Mouse (Mus musculus): ENCODE measurements around the gene Nudt8. TPM values are rescaled to one million over a fixed set of nuclear protein-coding genes. Genes with fewer than 3 reads are reported as not detected.
A peak's percentile ranks its signal among the peaks of the same experiment; 100 is the strongest.
"Not testable (repeated sequence)": the region's sequence is repeated elsewhere in the genome, so short reads cannot be mapped to it uniquely, and the experiment has no call there.

The Nudt8 gene
- 10 to 100 TPM in 1 of 2 experiments, 1 to 10 TPM in 1; 8.9 to 10.8 TPM for total RNA-seq (2021)
- long read RNA-seq, experiment 1, partial matches to known transcripts = 1 of 7 reads
- long read RNA-seq, experiment 1, other reads (novel, unspliced or antisense) = 0 of 7 reads
- long read RNA-seq, experiment 2, transcript Nudt8-201 (4 exons, 787 nt) = major isoform, 10 of 11 reads
- long read RNA-seq, experiment 2, partial matches to known transcripts = 0 of 11 reads
- long read RNA-seq, experiment 2, other reads (novel, unspliced or antisense) = 0 of 11 reads

DNA sequence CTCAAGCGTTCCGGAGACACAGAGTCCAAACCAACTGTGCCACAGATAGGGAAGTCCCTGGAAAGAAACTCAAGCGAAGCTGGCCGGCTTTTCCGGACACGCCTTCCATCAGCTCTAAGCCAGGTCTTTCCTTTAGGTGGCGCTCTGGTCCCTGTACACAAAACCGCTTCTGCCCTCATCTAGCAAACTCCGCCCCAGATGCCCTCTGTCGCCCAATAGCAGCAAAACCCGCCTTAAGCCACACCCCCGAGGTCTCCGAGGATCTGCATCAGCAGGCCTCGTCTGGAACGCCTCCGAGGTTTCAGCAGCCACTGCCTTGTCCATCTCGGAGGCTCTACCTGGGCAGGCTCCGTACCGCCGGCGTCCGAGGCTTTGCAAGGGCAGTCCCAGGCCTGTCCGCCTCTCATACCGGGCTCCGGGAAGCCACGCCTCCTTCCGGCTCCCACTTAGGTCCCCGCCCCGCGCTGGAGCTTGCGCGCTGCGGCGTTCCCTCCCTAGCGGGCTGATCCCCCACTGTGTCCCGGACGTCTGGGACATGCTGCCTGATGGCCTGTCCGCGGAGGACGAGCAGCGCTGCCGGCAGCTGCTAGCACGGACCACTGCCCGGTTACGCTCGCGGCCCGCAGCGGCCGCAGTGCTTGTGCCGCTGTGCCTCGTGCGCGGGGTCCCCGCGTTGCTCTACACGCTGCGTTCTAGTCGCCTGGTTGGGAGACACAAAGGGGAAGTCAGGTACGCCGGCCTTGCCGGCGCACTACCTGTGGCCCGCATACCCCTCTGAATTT is at the start of gene Nudt8, which contains the start of gene Gm49405:
Gene Nudt8 (plus strand): TSS at position 462 of the 782 bp plus-strand sequence.
Gene Gm49405 (plus strand): TSS at position 508 of the 782 bp plus-strand sequence.
- DNase-seq (ENCODE audit: low spot score in 2 of 2) = peak; percentile 93 to 94

DNA sequence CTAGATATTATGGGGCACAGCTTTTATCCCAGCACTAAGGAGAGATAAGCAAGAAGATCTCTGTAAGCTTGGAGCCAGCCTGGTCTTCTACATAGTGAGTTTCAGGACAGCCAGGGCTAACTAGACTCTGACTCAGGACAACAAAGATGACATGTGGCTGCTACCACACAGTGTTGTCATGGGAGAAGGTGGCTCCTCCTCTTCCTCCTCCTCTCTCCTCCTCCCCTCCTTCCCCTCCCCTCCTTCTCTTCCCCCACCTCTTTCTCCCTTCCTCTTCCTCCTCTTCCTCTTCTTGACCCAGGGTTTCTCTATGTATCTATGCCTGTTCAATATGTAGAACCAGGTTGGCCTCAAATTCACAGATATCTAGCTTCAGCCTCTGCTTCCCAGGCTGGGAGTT is 48.9 kb upstream of the Nudt8 start:
- no peak for DNase-seq (ENCODE audit: low spot score in 2 of 2)

- DNase-seq (ENCODE audit: low spot score in 2 of 2) = no peak
Observed at GRCm38 (mm10) chr19:3952099-3952498, 48.3 kb upstream of the Nudt8 start.

DNA sequence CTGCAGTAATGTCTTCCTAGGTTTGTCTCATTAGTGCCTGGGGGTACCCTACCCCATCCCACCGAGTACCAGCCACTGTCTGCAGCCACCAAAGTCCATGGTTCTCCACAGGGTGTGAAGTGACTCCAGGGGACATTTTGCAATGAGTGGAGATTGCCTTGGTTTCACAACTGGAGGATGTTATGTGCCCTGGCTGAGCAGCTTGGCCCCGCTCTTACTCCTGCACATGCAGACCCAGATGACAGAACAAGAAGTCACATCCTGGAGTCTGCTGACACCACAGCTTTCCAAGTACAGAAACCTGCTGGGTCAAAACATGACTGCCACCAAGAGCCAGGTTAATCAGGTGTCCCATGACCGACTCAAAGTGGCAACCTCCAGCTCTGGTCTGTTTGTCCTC is 45.3 kb upstream of the Nudt8 start:
- DNase-seq (ENCODE audit: low spot score in 2 of 2) = no peak

GRCm38 (mm10) chr19:3955804-3956203 is 44.6 kb upstream of the Nudt8 start:
- DNase-seq (ENCODE audit: low spot score in 2 of 2) = no peak

GRCm38 (mm10) chr19:3957296-3958036 is 42.9 kb upstream of the Nudt8 start:
- DNase-seq (ENCODE audit: low spot score in 2 of 2) = not testable (repeated sequence)

DNA sequence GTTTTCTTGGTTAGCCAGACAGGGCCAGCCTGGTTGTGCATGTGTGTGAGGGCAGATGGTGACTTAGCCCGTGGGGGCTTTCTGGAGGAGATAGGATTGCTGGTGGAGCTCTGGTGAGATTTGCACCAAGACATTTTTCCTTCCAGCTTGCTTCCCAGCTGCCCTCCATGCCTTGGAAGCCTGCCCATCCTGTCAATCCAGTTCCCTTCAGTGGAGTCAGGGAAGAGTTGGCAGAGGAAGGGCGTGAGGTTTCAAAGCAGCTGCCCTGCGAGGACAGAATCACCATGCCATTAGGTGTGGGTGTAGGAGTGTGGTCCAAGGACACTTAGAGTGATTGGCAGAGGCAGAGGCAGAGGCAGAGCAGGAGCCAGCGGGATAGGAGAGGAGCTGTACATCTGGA is 41.9 kb upstream of the Nudt8 start, which contains the start of gene Aldh3b3:
Gene Aldh3b3 (plus strand): TSS at position 176 of the 400 bp plus-strand sequence.
- DNase-seq (ENCODE audit: low spot score in 2 of 2) = no peak

DNA sequence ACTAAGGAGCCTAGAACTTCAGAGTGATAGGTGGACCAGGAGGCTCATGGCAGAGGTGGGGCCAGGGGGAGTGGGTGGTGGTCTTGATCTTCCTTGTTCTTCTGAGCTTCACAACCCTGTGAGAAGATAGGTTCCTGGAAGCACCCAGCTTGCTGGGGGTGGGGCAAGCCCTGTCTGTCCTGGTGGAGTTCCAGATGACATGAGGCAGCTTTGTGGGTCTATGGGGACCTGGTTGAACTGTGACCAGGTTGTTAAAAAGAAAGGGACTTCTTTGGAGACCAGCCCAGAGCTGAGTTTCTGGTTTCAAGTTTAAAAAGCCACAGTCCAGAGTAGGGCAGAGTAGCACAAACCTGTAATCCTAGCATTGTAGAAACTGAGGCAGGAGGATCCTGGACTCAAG is 41.4 kb upstream of the Nudt8 start:
- DNase-seq (ENCODE audit: low spot score in 2 of 2) = no peak

GRCm38 (mm10) chr19:3960211-3960610 is 40.2 kb upstream of the Nudt8 start:
- DNase-seq (ENCODE audit: low spot score in 2 of 2) = no peak

- DNase-seq (ENCODE audit: low spot score in 2 of 2) = not testable (repeated sequence)
Observed at GRCm38 (mm10) chr19:3961805-3962204, 38.6 kb upstream of the Nudt8 start.

DNA sequence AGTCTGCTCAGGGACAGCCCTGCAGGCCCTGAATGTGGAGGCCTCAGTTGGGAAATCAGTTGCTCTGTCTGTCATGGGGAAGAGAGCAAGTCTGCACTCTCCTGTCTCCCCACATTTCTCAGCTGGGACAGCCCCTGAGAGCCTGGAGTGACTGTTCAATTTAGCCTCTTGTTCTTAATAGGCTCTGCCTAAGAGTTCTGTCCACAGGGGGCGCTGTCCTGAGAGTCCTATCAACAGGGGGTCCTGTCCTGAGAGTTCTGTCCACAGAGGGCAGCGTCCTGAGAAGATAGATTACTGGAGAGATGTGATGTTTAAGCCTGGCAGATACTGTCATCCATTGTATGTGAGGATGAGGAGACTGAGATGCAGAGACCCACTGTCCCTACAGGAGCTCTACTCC is 37.9 kb upstream of the Nudt8 start:
- no peak for DNase-seq (ENCODE audit: low spot score in 2 of 2)

DNA sequence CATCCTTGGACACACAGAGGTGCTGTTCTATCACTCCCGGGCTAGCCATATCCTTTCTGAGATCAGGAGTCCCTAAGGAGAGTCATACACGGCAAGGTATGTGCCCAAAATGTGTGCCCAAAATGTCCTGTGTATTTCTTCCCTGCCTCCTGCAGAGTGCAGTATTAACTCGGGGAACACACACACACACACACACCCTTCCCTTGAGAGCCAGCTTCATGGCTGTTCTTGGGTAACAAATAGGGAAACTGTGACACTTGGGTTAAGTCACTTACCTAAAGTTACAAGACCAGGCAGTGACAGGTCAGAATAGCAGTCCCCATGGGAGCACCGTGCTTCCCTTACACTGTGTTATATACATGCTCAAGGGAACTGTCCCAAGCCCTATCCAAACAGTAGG is 36.4 kb upstream of the Nudt8 start:
- no peak for DNase-seq (ENCODE audit: low spot score in 2 of 2)

DNA sequence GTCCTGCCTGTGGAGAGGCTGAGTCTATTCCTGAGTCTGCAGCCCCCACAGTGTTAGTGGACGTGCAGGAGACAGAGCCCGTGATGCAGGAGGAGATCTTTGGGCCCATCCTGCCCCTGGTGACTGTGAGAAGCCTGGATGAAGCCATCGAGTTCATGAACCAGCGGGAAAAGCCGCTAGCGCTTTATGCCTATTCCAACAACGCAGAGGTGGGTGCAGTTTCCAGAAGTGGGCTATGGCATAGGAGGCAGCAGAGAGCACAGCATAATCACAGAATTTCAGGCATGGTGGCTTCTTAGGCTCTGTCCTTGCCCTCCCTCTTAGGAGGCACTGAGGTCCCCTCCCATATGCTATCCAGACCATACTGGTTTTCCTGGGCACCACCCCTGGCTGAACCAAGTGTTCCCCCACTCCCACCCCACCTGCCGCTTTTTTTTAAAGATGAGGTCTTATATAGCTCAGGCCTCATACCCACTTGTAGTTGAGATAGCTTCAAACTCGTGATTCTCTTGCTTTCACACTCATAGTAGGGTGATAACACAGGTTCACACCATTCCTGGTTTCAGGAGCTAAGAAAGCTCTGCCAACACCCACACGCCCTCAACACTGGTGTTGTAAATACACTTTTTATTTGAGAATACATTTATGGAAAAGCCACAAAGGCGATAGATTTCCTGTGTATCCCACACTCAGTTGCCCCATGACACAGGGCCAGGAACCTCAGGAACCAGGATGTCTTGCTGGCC is 33.9 kb upstream of the Nudt8 start:
- DNase-seq (ENCODE audit: low spot score in 2 of 2) = no peak

- DNase-seq (ENCODE audit: low spot score in 2 of 2) = no peak
Observed at GRCm38 (mm10) chr19:3967258-3967657, 33.1 kb upstream of the Nudt8 start.

GRCm38 (mm10) chr19:3972229-3972628 is 28.2 kb upstream of the Nudt8 start, which contains the start of gene Aldh3b2:
Gene Aldh3b2 (plus strand): TSS chr19:3972328.
- no peak for DNase-seq (ENCODE audit: low spot score in 2 of 2)

GRCm38 (mm10) chr19:3974608-3975007 is 25.8 kb upstream of the Nudt8 start:
- not testable (repeated sequence) for DNase-seq (ENCODE audit: low spot score in 2 of 2)

DNA sequence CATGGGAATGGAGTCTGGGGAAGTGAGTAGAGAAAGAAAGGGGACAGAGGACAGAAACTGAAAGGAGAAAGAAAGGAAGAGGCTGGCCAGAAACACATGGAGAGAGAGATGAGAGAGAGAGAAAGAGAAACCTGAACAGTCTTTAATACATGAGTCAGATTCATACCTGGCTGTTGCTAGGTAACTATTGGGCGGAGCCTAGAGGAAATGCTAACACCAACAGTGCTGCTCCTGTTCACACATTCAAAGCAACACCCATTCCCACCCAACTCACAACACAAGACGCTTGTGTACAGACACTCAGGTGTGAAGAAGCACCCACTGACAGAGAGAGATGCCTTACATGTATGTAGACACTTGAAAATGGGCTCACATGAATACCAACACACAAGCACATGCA is 24.5 kb upstream of the Nudt8 start:
- no peak for DNase-seq (ENCODE audit: low spot score in 2 of 2)

DNA sequence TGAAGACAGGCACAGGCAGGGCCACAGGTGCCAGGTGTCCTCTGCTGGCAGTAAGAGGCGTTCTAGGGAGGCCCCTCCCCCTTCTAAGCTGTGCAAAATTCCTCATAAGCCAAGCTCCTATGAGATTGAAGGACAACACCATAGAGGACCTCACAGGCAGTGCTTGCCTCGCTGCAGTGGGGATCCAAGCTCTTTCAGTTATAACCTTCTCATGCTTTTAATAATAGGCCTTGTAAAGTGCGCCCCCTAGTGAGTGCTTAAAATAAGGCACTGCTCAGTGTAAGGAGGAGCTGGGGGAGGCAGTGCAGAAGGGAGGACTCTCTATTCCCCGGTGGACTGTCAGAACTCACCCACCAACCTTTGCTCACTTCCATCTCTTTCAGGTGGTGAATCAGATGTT is 20.1 kb upstream of the Nudt8 start:
- DNase-seq (ENCODE audit: low spot score in 2 of 2) = peak; percentile 70 to 84

- DNase-seq (ENCODE audit: low spot score in 2 of 2) = no peak
Observed at GRCm38 (mm10) chr19:3980917-3981316, 19.5 kb upstream of the Nudt8 start.

DNA sequence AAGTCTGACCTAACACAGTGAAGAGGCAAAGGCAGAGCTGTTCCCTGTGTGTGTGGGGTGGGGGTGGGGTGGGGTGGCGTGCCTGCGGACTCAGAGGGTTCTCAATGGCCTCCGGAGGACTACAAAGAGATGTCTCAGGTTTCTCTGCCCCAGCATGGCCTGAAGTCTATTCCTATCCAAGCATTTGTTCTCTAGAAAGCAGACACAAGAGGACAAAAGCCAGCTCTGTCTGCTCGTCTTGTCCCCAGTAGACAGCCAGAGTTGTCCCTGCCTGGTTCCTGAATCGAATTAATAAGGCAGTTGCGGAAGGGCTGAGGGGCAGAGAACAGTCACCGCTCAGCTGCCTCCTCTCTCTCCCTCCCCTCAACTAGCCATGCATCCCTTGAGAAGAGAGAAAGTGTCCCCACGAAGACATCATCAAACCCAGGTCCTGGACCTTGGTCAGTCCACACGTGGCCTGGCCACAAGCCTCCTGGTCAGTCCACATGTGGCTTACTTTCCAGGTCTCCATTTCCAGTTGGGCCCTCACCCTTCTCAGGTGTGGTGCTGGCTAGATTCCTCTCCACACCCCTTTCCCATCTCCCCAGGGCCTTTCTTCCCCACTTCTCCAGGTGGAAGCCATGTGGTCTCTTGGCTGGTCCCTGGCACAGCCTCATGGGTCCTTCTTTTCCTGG is 16.7 kb upstream of the Nudt8 start:
- no peak for DNase-seq (ENCODE audit: low spot score in 2 of 2)

All from left cerebral cortex, adult 18-20 months (tissue).